ENCODE assay signal across 22 mouse cellular contexts in the genomic region with DNA sequence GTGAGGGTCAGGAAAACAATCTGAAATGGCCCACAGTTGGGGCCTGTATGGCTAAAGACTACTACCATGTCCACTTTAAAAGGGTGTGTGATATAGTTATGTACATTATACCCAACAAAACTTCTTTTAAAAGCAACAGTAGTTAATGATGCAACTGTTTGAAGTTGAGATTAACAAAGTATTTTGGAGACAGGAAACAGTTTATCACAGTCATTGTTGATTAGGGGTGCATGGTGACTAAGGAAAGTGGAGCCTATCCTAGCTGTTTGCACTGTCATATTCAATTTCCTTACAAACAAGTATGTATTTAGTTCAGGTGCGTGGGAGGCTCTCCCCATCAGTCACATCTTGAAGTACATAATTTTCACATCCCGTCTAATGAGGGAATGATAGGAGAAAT. TPM values are rescaled to one million over a fixed set of nuclear protein-coding genes. Genes with fewer than 3 reads are reported as not detected.
A peak's percentile ranks its signal among the peaks of the same experiment; 100 is the strongest.
DNase-seq lines count a peak whose midpoint lies in the region; ATAC-seq and TF ChIP-seq lines count a peak whose summit lies in the region.
"Had no signal": no experiment of that assay in that cellular context is flagged by ENCODE, and none has a peak within 500 bp of the region (broad histone marks: within the 10 kb centered on the region; RNA-seq: fewer than 3 reads in every experiment).

No protein-coding gene starts in this region.

- no peak for TF ChIP-seq RAD21 in MEL (IDR thresholded peaks at IDR 0.05; ENCODE audit: low read depth, low read length)

- WGBS in heart, adult 2 months: 61% methylated on average over 2 of the region's 2 CpGs
- 72% methylated on average over 2 of the region's 2 CpGs for WGBS in heart, embryonic 13.5 days

- H3K9ac ChIP-seq in heart, adult 2 months (ENCODE audit: low read depth, low read length): no peak overlapping the region
- H3K9ac ChIP-seq in heart, embryonic 13.5 days: no peak overlapping the region
- H3K9ac ChIP-seq in MEL (ENCODE audit: control insufficient read depth, low read depth, low read length, poor library complexity, severe bottlenecking): no peak overlapping the region

- no peak for TF ChIP-seq CTCF in heart, adult 2 months (IDR thresholded peaks at IDR 0.05)
- TF ChIP-seq CTCF in MEL (IDR thresholded peaks at IDR 0.05 in 2 of 3, conservative IDR thresholded peaks at IDR 0.05 in 1 of 3; ENCODE audit: control insufficient read depth in 1 of 3, insufficient read depth in 1 of 3, low read depth in 2 of 3, low read length in 3 of 3, poor library complexity in 1 of 3, severe bottlenecking in 1 of 3): no peak

- no peak for TF ChIP-seq EP300 in heart, adult 2 months (IDR thresholded peaks at IDR 0.05; ENCODE audit: insufficient read depth, low read depth, low read length)
- peak; percentile 14 to 72; a peak in 1 of 4 replicates for TF ChIP-seq EP300 in MEL (IDR thresholded peaks at IDR 0.05; ENCODE audit: low read depth in 1 of 2, low read length in 2 of 2)

- H3K4me2 ChIP-seq in heart, embryonic 13.5 days: no peak overlapping the region

- intact Hi-C loops in heart, adult 2 months (cut with DNase I): no loop called here

- peaks cover 32% of the 10 kb centered on the region for H3K36me3 ChIP-seq in heart, adult 2 months (ENCODE audit: control insufficient read depth, insufficient read depth, low read length)
- peaks cover 21% of the 10 kb centered on the region for H3K36me3 ChIP-seq in heart, embryonic 13.5 days
- peaks cover 0 to 3% of the 10 kb centered on the region in 2 experiments; a peak in 1 of 4 replicates for H3K36me3 ChIP-seq in MEL (ENCODE audit: control insufficient read depth in 1 of 2, insufficient read depth in 2 of 2, low read length in 2 of 2)
- H3K36me3 ChIP-seq: G1E had no signal

- peaks cover 25% of the 10 kb centered on the region for H3K4me1 ChIP-seq in heart, adult 2 months (ENCODE audit: control insufficient read depth, insufficient read depth, low read length)
- H3K4me1 ChIP-seq in heart, embryonic 13.5 days: peaks cover 64% of the 10 kb centered on the region
- peaks cover 0 to 9% of the 10 kb centered on the region in 2 experiments; a peak in 2 of 4 replicates for H3K4me1 ChIP-seq in MEL (ENCODE audit: control insufficient read depth in 1 of 2, insufficient read depth in 2 of 2, low read length in 2 of 2)

- no peaks in the 10 kb centered on the region for H3K9me3 ChIP-seq in heart, embryonic 13.5 days
- no peaks in the 10 kb centered on the region for H3K9me3 ChIP-seq in MEL (replicated peaks; ENCODE audit: insufficient read depth, low read length)
- H3K9me3 ChIP-seq: G1E had no signal

- H3K27ac ChIP-seq in heart, adult 2 months: peak overlapping the region; percentile 6; the same call in 1 of the 2 replicates
- H3K27ac ChIP-seq in heart, embryonic 13.5 days (replicated peaks): 0 out of 2 replicates have a peak overlapping the region, but pooled peaks have one; percentile 33
- H3K27ac ChIP-seq in MEL (ENCODE audit: control insufficient read depth, low read depth, low read length): no peak overlapping the region

- H3K4me3 ChIP-seq in heart, adult 2 months: no peak overlapping the region
- H3K4me3 ChIP-seq in heart, embryonic 13.5 days: no peak overlapping the region
- no peak overlapping the region for H3K4me3 ChIP-seq in MEL (ENCODE audit: control insufficient read depth in 1 of 2, insufficient read depth in 1 of 2, low read depth in 2 of 2, low read length in 2 of 2)

- DNase-seq in heart, adult 2 months: no peak
- no peak for DNase-seq in heart, adult 9 months (ENCODE audit: low spot score in 2 of 2)
- DNase-seq in heart, adult 18-20 months: no peak
- peak; percentile 26 for DNase-seq in MEL (ENCODE audit: low read depth, low spot score)
- no peak for DNase-seq in lung, postnatal 36 days
- DNase-seq: adrenal gland, adult 2 months; adrenal gland, adult 8-10 months; adrenal gland, postnatal 10 days; adrenal gland, postnatal 14 days; adrenal gland, postnatal 25 days; adrenal gland, postnatal 36 days; B cell, adult 2 months; cerebellum, adult 11 months; cerebellum, adult 11-12 months; cerebellum, adult 18-20 months; cerebellum, adult 2 months had no signal

- no peaks in the 10 kb centered on the region for H3K27me3 ChIP-seq in heart, adult 2 months (ENCODE audit: control insufficient read depth, insufficient read depth, low read length)
- H3K27me3 ChIP-seq in heart, embryonic 13.5 days (replicated peaks): no peaks in the 10 kb centered on the region
- H3K27me3 ChIP-seq in MEL (ENCODE audit: control insufficient read depth in 1 of 2, insufficient read depth in 2 of 2, low read length in 2 of 2): peaks cover 0 to 3% of the 10 kb centered on the region in 2 experiments; a peak in 1 of 4 replicates
- H3K27me3 ChIP-seq: CH12.LX, Patski had no signal

- ATAC-seq in heart, embryonic 13.5 days (ENCODE audit: extremely low read depth, insufficient number of reproducible peaks, low FRiP score, low TSS enrichment): no peak
- ATAC-seq: activated CD4-positive, CD25-positive, alpha-beta regulatory T cell, adult 4 months; CD4-positive, CD25-positive, alpha-beta regulatory T cell, adult 4 months; Patski had no signal

- H3K79me2 ChIP-seq in heart, adult 2 months (replicated peaks; ENCODE audit: control insufficient read depth, insufficient read depth, low read length): peaks cover 8% of the 10 kb centered on the region
- H3K79me2 ChIP-seq in MEL (ENCODE audit: control insufficient read depth, insufficient read depth, low read length, poor library complexity): no peaks in the 10 kb centered on the region

- no peak for TF ChIP-seq POLR2A in heart, adult 2 months (IDR thresholded peaks at IDR 0.05; ENCODE audit: insufficient read depth, low read depth, low read length)
- no peak for TF ChIP-seq POLR2A in MEL (IDR thresholded peaks at IDR 0.05; ENCODE audit: control insufficient read depth in 1 of 2, insufficient read depth in 1 of 2, low read depth in 1 of 2, low read length in 2 of 2, poor library complexity in 1 of 2)

TF ChIP-seq in MEL, 35 proteins besides CTCF, POLR2A, EP300 and RAD21:
- TF ChIP-seq GABPA (IDR thresholded peaks at IDR 0.05; ENCODE audit: low read depth, low read length) (no peak), ETS1 (IDR thresholded peaks at IDR 0.05; ENCODE audit: low read depth, low read length) (peak; percentile 50; the same call in 1 of the 2 replicates), NELFE (IDR thresholded peaks at IDR 0.05; ENCODE audit: low read depth, low read length) (no peak), TCF12 (IDR thresholded peaks at IDR 0.05; ENCODE audit: low read depth, low read length) (no peak)

RNA-seq across cellular contexts. Expression of a gene that starts 47.1 kb away (rescaled TPM):
- 10 to 100 TPM; 38.2 to 41.2 TPM for total RNA-seq in heart, adult 2 months (2021)
- polyA plus RNA-seq in heart, adult 2 months (2012; rRNA removed): 14.1 and 20.1 TPM in 2 replicates
- 26.2 and 27.9 TPM in 2 replicates for polyA plus RNA-seq in heart, embryonic 13.5 days (2015; fragmentation: Nextera tagmentation; extraction: Ambion mirVana)
- total RNA-seq in heart, adult 18-20 months (2021): 10 to 100 TPM; 39.6 to 40.8 TPM
- 0.03 and 0.04 TPM in 2 replicates for total RNA-seq in MEL (2012; rRNA removed)
- polyA plus RNA-seq in MEL (2012; ENCODE audit: insufficient read depth in 1 of 2, insufficient read length in 2 of 2, low read depth in 1 of 2, low replicate concordance in 2 of 2, missing spikeins in 1 of 2): under 1 TPM in 1 of 2 experiments, not detected in 1; 0.01 TPM

Comparison
In these comparisons a context has a peak if more than half of its experiments do, and no peak if none do; other contexts are left out.
1. RNA of a gene that starts 47.1 kb away (total RNA-seq): 38.2 to 41.2 TPM in heart, adult 2 months and 39.6 to 40.8 TPM in heart, adult 18-20 months; 0.03 to 0.04 TPM in MEL; every median in the first group is over 10 times any median in the second.